Mouse (Mus musculus) cerebral cortex, adult 2 months (tissue): ENCODE results near the gene H2-T3.

ENCODE experiments used
- WGBS: fragments of 180-500 bp; shearing (Covaris S2); methylation state at CpG from one replicate; pipeline ENCODE4 v1.1.7; 2018; 5-methylcytosine and 5-hydroxymethylcytosine counted together

H2-T3 gene

GRCm38 (mm10) chr17:36190169-36190507 is at the start of gene H2-T3:
Gene H2-T3 (minus strand): TSS chr17:36190287.
- WGBS: 88% methylated on average over 2 of the region's 2 CpGs

DNA sequence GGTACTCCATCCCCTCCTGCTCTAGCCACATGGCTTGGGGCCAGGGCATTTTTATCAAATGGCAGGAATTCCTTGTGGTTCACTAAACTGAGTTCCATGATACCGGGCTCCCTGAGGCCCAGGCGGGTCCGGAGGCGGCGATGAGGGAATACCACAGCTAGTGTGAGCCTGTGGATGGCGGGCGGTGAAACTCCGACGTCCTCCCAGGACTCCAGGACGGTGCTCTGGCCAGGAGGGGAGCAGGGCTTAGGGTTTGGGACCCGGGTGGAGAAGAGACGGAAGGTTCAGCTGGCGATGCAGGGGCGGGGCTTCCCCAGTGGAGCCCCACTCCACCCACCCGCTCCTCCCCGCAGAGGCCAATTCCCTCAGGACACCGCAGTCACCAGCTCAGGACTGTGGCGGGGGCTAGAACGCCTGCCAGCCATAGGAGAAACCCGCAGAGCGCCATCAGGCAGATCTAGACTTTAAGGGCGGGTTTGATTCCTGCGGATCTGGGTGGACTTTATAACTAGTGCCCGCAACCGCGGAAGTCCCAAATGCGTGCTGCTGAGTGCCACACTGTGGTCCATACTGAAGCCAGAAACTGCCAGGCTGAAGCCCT is 47.3 kb upstream of the H2-T3 start:
- WGBS: 3% methylated on average over 27 of the region's 27 CpGs

DNA sequence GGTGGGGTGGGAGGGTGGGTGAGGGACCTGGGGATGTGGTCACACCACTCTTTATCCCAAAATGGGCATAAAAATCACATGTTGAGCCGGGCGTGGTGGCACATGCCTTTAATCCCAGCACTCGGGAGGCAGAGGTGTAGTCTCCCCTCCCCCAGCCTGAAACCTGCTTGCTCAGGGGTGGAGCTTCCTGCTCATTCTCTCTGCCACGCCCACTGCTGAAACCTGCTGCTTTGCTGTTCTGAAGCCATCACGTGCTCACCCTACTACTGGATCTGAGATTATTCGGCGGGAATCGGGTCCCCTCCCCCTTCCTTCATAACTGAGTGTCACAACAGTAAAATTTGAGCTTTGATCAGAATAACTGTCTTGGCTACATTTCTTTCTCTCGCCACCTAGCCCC is 45.2 kb upstream of the H2-T3 start:
- WGBS: 32% methylated on average over 8 of the region's 9 CpGs

GRCm38 (mm10) chr17:36233572-36233971 is 43.5 kb upstream of the H2-T3 start:
- WGBS: 87% methylated on average over 5 of the region's 5 CpGs

DNA sequence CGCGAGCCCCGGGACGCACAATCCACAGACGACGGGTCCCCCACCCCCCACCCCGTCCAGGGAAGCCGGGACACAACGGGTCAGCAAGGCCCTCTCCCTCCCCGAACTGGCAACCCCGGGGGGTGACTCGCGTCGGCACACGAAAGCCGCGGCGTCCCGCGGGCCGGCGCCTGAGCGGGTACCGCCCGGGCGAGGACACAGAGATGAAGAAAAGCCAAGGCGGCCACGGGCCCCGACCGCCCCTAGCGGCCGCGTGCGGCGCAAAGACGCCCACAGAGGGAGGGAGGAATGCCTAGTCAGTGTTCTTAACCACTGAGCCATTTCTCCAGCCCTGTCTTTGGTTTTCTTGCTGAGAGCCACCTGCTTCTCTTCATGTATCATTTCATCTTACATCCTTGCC is 41.2 kb upstream of the H2-T3 start:
- WGBS: 10% methylated on average over 36 of the region's 36 CpGs

DNA sequence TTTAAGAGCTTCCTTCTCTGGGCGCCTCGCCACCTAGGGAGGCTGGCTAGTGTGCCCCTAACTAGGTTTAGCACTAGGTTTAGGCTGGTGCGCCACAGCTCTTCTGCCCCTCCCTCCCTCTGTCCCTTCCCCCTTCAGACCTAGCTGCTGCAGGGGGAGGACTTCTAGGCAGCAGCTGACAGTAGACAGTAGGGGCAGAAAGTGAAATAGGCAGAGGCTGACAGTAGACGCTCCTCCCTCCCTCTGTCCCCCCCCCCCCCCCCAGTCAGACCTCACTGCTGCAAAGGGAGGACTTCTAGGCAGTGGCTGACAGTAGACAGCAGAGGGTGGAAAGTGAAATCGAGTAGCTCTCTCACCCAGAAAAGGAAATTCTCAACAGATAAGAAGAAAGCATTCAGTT is 39.0 kb upstream of the H2-T3 start:
- 13% methylated on average over 5 of the region's 5 CpGs for WGBS

DNA sequence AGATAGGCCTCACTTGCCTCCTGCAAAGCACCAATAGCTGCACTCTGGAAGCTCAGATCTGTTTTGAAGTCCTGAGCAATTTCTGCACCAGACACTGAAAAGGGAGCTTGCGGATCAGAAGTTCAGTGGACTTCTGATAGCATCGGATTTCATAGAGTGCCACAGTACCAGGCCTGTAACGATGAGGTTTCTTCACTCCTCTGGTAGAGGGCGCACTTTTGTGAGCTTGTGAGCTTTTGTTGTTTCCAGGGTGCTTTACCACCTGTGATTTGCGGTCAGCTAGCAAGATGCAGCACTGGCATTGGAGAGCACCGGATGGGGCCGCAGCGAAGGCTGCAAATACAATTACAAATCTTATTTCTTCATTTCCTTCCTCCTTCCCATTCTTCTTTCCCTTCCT is 36.8 kb upstream of the H2-T3 start:
- WGBS: 26% methylated on average over 8 of the region's 8 CpGs

DNA sequence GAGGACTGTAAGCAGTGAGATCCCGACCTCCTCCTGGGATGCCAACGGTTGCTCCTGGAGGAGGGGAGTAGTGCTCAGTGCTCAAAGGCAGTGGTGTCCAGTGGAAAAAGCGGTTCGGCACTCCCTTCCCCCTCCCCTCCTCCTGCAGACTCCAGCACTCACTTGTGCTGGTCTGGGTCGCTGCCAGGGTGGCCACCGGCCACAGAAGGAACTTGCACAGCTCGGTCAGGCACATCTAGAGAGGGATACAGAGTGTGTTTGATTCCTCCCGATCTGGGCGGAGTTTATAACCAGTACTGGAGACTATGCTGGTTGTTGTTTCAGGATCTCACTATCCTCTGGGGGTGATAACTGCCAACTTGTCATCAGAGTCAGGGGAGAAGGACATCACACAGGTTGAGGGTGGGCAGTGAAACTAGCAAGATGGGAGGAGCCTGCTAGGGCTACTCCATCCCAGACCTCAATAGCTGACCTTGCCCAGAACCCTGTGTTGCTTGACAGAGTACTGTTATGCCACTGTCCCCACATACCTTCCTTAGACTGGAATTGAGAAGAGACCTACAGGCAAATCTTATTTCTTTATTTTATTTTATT is 35.2 kb upstream of the H2-T3 start:
- WGBS: 13% methylated on average over 9 of the region's 9 CpGs

GRCm38 (mm10) chr17:36224451-36224850 is 34.4 kb upstream of the H2-T3 start:
- 56% methylated on average over 3 of the region's 3 CpGs for WGBS

DNA sequence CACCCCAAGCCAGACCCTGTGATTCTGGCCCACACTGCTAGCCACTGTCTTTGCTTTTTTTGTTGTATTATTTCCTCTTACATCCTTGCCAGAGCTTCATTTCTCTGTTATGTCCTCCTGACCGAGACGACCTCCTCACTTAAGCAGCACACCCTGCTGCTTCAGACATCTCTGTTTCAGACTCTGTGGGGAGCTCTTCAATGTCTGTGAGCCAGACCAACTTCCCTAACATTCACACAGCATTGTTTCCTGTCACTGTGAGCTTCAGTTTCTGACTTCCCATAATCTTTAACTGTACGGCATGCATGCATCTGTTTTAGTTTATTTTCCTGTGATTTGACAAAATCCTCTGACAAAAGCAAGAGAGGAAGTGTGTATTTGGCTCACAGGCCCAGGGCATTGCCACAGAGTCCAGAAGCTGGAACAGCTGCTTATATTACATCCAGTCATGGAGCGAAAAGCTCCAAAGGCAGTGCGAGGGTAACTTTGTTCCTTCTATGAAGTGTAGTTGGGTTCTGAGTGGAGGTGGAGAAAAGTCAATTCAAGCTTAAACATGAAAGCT is 28.6 kb upstream of the H2-T3 start:
- 69% methylated on average over 5 of the region's 5 CpGs for WGBS

- 8% methylated on average over 20 of the region's 20 CpGs for WGBS
Observed at GRCm38 (mm10) chr17:36215586-36215985, 25.5 kb upstream of the H2-T3 start.

- 1% methylated on average over 37 of the region's 41 CpGs for WGBS
Observed at GRCm38 (mm10) chr17:36205862-36206261, 15.8 kb upstream of the H2-T3 start.

GRCm38 (mm10) chr17:36205456-36205855 is 15.4 kb upstream of the H2-T3 start:
- 9% methylated on average over 15 of the region's 15 CpGs for WGBS

DNA sequence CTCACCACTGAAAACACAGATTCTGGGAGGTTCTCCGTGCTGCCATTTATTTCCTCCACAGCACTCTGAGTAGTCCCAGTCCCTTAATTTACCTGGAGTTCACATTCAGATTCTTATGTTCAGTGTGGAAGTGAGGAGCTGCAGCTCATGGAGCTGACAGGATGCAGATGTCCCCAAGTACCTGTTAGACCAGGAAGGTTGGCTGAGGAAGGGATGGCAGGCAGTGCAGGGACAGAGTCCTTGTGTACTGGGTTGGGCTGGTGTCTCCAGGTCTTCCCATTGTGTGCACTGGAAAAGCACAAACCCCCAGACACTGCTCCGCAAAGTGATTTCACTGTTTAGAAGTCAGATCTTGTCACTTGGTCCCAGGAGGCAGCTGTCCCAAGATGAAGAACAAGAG is 11.8 kb upstream of the H2-T3 start:
- WGBS: 94% methylated on average over 2 of the region's 2 CpGs

DNA sequence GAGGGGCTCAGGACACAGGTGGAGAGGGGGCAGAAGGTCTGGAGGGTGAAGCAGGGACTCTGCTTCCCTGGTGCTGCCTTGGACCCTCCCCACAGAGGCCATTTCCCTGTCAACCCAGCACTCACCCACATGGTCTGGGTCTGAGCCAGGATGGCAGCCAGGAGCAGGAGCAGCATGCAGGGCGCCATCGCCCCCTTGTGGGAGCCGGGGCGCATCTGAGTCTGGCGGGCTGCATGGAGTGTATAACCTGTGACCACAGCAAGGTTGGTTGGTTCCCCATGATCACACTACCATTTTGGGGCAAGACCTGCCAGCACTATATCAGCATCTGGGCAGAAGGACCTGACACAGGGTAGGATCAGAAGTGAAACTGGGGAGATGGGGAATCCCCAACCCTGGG is 8.2 kb upstream of the H2-T3 start:
- 17% methylated on average over 5 of the region's 5 CpGs for WGBS

GRCm38 (mm10) chr17:36194471-36194870 is 4.4 kb upstream of the H2-T3 start:
- whole genome bisulfite sequencing: 87% methylated on average over 6 of the region's 6 CpGs

- 35% methylated on average over 8 of the region's 8 CpGs for WGBS
Observed at GRCm38 (mm10) chr17:36193546-36194141, 3.6 kb upstream of the H2-T3 start.

GRCm38 (mm10) chr17:36192371-36192770 is 2.3 kb upstream of the H2-T3 start:
- 67% methylated on average over 2 of the region's 2 CpGs for WGBS

DNA sequence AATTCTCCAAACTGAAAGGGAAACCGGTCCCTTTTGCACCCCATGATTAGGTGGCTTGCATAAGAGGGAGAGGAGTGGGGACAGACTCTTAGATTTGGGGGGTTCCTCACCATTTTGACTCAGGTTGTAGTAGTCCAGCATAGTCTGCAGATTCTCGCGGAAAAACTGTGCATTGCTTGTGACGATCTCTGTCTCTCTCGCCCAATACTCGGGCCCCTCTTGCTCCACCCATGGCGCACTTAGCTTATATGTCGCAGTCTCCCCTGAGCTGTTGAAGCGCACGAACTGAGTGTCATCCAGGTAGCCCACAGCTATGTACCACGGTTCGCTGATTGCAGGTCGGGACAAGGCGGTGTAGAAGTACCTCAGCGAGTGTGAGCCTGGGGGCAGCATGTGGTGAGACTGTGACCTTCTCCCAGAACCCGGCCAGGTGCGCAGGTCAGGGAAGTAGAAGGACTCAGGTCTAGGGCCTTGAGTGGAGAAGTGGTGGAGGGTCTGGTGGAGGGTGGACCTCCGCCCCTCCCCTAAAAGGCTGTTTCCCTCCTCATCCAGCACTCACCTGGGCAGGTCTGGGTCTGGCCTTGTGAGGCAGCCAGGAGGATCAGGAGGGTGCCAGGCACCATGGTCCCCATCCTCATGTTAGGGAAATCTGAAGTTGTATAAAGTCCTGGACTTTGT is 457 bp downstream of the H2-T3 start:
- WGBS: 43% methylated on average over 18 of the region's 18 CpGs

GRCm38 (mm10) chr17:36187540-36187939 is 2.5 kb downstream of the H2-T3 start:
- WGBS: 76% methylated on average over 3 of the region's 3 CpGs

DNA sequence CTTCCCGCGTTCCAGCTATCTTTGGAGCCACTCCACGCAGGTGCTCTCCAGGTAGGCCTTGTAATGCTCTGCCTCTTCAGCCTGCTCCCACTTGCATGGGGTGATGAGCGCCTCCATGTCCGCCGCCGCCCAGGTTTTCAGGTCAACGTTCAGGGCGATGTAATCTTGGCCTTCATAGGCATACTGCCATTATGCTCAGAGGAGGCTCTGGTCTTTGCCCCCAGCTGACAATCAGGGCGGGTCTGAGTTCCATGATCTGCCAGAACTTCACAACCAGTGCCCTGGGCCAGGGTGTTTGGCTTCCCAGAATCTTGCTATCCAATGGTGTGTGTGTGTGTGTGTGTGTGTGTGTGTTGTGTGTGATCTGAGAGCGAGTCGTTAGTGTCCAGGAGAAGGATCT is 7.9 kb downstream of the H2-T3 start:
- WGBS: 84% methylated on average over 12 of the region's 12 CpGs

DNA sequence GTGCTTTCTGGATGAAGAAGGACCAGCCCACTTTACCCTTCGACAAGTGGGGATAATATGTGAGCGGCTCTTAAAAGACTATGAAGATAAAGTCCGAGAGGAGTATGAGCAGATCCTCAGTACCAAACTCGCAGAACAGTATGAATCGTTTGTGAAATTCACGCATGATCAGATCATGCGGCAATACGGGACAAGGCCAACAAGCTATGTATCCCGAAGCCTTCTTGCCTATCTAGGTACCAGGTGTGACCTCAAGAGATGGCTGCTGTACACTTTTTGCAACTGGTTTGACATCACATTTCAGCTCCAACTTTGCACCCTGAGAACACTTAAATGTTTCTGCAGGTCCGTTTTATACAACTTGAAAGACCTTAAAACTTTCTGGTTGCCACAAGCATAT is 10.6 kb downstream of the H2-T3 start:
- 15% methylated on average over 10 of the region's 10 CpGs for WGBS

DNA sequence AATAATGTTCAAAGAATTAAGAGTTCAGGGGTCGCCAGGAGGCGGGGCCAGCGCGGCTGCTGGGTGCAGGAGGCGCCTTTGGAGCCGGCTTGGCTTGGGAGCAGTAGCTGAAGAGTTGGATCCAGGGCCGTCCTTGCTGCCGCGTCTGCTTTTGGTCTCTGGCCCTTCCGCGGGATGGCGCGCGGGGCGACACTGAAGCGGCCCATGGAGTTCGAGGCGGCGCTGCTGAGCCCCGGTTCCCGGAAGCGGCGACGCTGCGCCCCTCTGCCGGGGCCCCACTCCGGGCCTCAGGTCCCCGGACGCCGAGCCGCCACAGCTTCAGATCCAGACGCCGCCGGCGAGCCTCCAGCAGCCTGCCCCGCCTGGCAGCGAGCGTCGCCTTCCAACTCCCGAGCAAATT is 11.1 kb downstream of the H2-T3 start:
- under 1% methylated on average over 40 of the region's 40 CpGs for WGBS
